Mouse (Mus musculus): Measurements from ENCODE around the gene Acoxl.

GRCm38 (mm10) chr2:128029968-128030367 is 191.3 kb downstream of the Acoxl start:
- TF ChIP-seq GATA1 (IDR thresholded peaks at IDR 0.05; ENCODE audit: low read length) (no peak), TAL1 (IDR thresholded peaks at IDR 0.05; ENCODE audit: low read length) (no peak)

All from erythroblast, embryonic 14.5 days (primary cell).